Mouse (Mus musculus) gastrocnemius, adult 2 months (tissue): ENCODE measurements at regions not wholly inside any gene's neighbourhood (a gene's known extent, or its start where the extent isn't known, plus 50 kb on each side); places are given as distances from the start of the nearest gene placed in this dataset.

Experiments used
- DNase-seq: peaks from one replicate; pipeline ENCODE4 v3.0.0; 2022
- H3K27ac ChIP-seq: fragments of 200-600 bp; 2 replicates; pipeline ENCODE4 v1.8.1; 2022; ENCODE audit warnings: mild to moderate bottlenecking
- H3K4me3 ChIP-seq: fragments of 200-600 bp; 2 replicates; pipeline ENCODE4 v1.8.1; 2022; ENCODE audit warnings: mild to moderate bottlenecking, moderate library complexity
- CTCF ChIP-seq: fragments of 200-600 bp; IDR thresholded peaks from 2 replicates; pipeline ENCODE4 v1.8.1; 2022; ENCODE audit warnings: antibody characterized with exemption, mild to moderate bottlenecking, moderate library complexity
- intact Hi-C: fragments of 180-260 bp; cut with DNase I; formaldehyde crosslinking; loops from one replicate; pipeline ENCODE4 v1.15.1; 2025

DNA sequence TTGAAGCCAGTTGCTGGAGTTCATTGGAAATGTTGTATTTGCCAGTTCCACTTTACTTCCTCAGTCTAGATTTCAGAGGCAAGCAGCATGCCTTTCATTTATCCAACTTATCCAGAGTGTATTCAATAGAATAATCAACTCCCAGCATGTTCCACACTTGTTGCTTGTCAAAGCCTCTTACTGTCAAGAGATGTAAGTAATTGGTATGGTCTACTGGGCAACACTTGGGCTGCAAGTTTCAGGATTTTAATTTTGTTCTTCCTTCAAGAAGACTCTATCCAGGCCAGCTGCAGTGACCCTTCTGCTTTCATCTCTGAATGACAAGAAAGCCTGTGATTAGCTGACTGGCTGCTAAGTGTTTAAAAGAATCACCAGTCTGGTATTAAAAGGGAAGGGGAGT is 3131.6 kb upstream of the Lrrc6 start:
- DNase-seq, result no peak
- no peak overlapping the region for H3K27ac ChIP-seq
- no peak for TF ChIP-seq CTCF
- intact Hi-C loops, result no loop called here
- H3K4me3 ChIP-seq, result no peak overlapping the region

DNA sequence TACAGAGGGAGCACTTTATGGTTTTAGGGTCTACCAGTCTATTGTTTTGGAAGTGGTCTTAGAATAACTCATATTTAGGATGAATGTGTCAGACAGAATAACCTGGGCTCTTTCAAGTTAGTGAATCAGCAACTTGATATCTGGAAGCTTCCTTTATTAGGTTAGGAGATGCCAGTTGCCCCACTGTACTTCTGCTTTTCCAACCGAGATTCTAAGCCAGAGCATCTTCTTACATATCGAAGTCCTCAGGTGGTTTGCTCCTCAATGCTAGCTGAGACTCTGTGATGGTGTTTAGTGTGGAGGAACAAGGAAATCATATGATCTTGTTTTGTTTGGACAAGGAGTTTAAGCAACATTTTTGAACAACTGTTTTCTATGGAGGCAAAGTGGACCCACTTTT is 3117.3 kb upstream of the Lrrc6 start:
- Histone ChIP-seq H3K27ac (no peak overlapping the region), H3K4me3 (no peak overlapping the region)
- intact Hi-C loops, result no loop called here
- DNase-seq, result no peak
- TF ChIP-seq CTCF, result no peak

DNA sequence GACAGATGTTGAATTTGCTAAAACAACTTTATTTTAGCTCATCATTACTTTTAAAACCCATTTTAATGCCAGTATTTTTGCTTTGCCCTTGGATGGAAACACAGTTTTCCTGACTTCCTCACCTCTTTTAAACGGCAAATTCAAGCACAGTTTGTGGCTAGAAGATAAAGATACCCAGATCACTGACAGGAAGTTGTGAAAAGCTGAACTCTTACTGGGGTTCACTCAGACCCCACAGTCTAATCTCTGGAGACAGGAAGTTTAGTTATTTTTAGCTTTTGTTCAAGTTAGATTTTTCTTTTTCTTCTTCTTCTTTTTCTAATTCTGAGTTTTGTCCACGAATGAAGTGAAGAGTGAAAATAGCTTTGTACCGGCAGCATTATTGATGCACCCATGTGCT is 3113.3 kb upstream of the Lrrc6 start:
- H3K27ac ChIP-seq, result no peak overlapping the region
- TF ChIP-seq CTCF, result no peak
- DNase-seq, result no peak
- intact Hi-C loops, result no loop called here
- H3K4me3 ChIP-seq, result no peak overlapping the region

DNA sequence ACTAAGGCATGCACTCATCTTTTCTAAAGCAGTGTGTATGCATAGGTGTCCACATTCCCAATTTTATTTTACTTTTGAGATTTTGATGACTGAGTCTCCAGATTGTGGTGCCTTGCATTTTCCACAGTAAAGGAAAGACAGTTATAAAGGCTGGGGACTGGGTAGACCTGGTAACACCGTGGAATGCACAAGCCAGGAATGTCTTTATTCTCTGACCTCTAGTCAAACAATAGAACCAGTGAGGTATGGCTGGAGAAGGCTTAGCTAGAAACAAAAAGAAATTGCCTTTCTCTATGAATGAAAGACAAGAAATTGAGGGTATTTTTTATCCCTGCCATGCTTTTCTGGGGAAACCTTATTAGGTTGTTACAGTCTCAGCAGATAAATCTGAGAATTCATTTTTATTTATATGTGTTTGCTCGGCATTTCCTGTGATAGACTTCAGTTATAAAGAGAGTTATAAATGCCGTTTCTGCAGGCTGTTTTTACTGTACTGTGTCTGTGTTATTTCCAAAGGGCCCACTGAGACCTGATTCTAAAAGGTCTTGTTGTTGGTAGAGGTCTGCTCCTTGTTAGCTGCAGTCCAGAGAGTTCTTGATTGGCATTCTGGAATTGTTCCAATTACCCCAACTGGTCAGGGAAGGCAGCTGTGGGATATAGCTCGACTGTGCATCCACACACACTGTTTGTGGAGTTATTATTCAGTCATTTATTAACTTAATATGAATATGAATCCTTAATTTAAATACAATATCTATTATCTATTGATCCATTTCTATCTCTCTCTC is 3090.7 kb upstream of the Lrrc6 start:
- no peak for DNase-seq
- intact Hi-C loops, result no loop called here
- no peak for TF ChIP-seq CTCF
- Histone ChIP-seq H3K27ac (no peak overlapping the region), H3K4me3 (no peak overlapping the region)

DNA sequence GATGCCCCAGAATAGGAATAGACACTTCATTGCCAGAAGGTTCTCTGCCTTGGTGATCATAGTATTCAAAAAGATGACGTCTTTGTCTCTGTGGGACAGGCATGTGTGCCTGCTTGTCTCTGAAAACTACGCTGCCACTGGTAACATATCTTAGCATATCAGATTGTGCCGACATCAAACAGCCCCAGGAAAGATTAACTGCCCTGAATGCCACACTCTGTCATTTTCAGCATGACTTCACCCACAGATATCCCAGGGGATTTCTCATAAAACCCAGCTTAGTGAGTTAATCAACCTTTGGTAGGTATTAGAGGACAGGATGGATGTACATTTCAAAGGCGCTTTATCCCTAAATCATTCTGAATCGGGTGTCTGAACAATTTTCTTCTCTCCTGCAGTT is 3087.4 kb upstream of the Lrrc6 start:
- intact Hi-C loops, result no loop called here
- no peak overlapping the region for H3K27ac ChIP-seq
- no peak for TF ChIP-seq CTCF
- H3K4me3 ChIP-seq, result no peak overlapping the region
- DNase-seq, result no peak

DNA sequence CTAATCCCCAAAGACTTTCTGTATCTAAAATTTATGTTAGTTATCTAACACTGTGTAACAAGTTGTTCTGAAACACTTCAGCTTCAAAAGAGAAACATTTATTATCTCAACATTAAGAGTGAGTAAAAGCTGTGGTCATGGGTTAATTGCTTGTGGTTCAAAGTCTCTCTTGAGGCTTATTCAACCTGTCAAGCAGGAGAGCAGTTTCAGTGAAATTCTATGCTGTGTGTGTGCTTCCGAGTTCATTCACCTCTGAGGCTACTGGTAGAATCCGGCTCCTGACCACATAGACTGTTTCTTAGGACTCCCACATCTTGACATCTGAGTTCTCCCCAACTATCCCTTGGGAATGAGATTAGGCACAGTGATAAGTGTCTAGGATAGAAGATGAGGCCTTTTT is 3076.0 kb upstream of the Lrrc6 start:
- DNase-seq, result no peak
- Histone ChIP-seq H3K27ac (no peak overlapping the region), H3K4me3 (no peak overlapping the region)
- no peak for TF ChIP-seq CTCF
- intact Hi-C loops, result no loop called here

DNA sequence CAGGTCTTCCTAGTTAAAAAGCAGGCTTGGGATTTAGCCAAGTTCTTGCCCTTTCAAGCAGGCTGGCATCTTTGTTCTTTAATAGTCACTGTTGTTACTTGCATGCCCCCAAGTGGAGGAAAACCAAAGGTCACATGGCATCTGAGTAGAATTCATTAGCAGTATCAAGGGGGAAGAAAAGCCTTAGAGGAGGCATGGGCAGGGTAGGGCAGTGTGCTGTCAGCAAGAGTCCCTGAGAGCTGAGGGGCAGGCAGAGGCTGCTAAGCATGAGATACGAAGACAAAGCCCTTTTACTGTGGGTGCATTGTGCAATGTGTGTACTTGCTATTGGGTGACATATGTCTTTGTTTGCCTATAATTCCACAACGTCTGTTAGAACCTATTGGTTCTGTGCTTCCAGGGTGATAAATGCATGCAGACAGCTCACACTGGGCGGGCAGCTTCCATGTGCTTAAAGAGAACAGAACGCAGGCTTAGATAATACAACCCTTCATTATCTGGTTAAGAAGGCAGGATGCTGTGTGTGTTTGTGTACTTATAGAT is 3075.0 kb upstream of the Lrrc6 start:
- Histone ChIP-seq H3K4me3 (no peak overlapping the region), H3K27ac (no peak overlapping the region)
- peak; percentile 15; the same call in 1 of the 2 replicates for TF ChIP-seq CTCF
- no peak for DNase-seq
- intact Hi-C loops, result no loop called here

DNA sequence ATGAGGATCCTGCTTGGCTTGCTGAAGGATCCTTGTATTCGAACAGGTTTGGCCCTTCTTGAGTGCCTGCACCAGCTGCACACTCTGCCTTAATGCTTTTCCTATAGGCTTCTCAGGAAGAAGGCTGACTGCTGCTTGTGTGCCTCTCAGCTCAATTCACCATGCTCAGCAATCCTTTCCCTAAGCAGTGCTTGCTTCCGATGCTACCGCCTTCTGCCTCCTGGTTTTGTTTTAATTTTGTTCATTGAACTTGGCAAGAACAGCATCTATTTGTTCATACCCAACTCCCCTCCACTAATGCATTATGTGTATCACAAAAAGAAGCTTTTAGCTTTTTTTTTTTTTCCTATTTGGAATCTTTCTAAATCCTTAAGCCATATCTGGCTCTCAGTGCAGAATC is 3053.5 kb upstream of the Lrrc6 start:
- no peak for TF ChIP-seq CTCF

DNA sequence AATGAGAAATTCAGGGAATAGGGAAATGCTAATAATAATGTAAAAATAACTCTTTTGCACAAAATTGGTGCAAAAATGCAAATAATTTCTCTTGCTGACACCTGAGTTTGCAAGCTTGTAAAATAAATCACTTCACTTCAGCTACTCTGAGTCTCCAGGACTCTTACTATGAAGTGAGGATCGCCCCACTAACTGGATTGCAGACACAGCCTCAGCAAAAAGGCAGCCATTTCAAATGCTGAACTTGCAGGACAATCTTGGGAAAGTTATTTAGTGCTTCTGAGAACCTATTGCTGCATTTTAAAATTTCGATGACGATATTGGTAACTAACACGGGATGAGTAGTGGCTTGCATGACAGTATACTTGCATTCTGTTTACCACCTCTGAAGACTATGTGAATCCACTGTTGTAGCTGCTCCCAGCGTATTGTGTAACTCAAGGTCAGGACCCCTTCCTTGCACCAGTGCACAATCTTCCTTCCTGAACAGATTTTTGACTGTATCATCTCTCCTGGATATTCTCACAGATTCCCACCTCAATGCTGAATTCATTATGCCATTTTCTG is 3051.4 kb upstream of the Lrrc6 start:
- DNase-seq, result no peak
- H3K4me3 ChIP-seq, result no peak overlapping the region
- H3K27ac ChIP-seq, result no peak overlapping the region
- intact Hi-C loops, result no loop called here
- no peak for TF ChIP-seq CTCF

More for the DNA sequence above, 3053.5 kb upstream of the Lrrc6 start:
- no peak for DNase-seq
- Histone ChIP-seq H3K4me3 (no peak overlapping the region), H3K27ac (no peak overlapping the region)
- intact Hi-C loops, result no loop called here

DNA sequence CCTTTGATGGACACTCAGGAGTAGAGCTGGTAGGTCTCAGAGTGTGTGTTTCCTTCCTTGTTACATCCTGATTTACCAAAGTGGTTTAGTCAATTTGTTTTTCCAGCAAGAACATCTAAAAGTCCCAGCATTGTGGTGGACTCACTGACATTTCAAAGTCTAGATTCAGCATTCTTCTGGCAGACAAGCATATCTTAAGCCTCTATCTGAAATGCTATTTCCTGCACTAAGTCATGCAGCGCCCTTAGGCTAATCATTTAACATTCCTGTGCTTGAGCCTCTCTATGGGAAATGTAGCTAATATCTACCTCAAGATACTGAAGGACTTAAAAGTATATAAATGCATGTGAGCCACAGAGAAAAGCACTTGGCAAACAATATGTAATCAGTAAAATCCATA is 3050.3 kb upstream of the Lrrc6 start:
- no peak overlapping the region for H3K4me3 ChIP-seq

DNA sequence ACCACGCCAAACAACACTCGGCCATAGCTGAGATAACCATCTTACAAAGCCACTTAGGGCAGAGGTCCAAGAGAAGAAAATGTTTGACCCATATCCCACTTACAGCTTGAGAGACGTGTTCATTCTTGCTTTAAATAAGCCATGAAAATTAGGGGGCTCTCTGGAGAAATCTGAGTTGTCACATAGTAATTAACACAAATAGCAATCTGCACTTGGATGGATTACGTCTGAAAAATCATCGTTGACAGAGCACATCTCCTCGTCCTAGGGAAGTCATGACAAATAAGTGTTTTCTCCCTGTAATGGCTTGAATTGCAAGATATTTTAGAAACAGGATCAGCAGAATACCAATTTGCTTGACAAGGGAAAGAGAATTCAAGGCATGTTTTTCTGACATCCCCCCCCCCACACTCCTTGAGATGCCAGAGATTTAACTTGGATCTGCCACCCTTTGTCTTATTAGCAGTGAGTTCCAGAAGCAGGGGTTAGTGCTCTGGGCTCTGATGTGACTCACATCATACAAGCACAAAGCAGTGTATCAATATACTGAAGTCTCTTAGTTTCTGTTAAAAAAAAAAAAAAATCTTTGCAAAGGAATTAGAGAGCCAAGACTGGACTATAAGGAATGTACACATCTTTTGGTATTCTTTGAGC is 3025.9 kb upstream of the Lrrc6 start:
- no peak for TF ChIP-seq CTCF
- H3K27ac ChIP-seq, result no peak overlapping the region
- no peak for DNase-seq
- intact Hi-C loops, result no loop called here
- H3K4me3 ChIP-seq, result no peak overlapping the region

More for the DNA sequence above, 3050.3 kb upstream of the Lrrc6 start:
- intact Hi-C loops, result no loop called here
- no peak for DNase-seq
- no peak for TF ChIP-seq CTCF
- no peak overlapping the region for H3K27ac ChIP-seq

DNA sequence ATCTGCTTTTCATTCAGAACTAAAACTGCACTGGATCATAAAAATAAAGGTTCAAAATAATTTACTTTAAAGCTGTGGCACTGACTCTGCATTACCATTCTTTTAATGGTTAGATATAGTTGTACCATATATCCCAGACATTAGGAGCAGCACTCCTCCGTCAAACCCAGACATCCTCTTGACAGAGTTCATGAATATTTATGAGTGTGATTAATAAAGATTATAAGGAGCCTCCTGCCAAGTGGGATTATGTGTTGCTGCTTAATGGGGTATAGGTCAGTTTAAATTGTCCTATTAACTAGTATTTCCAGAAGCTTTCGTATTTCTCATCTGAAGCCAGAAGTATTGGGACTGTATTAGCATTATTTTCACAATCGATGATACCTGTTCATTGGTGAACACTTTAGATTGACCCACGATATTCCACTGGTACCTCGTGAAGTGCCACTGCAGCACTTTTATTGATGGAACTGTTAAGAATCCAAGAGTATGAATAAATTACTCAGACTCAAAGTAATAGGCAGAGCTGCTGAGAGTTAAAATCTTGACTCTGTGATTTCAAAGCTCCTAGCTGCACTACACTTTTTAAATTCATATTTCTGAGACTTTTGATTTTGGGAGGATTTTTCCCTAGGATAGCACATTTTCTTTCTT is 2983.8 kb upstream of the Lrrc6 start:
- H3K4me3 ChIP-seq, result no peak overlapping the region
- intact Hi-C loops, result no loop called here
- TF ChIP-seq CTCF, result no peak
- no peak overlapping the region for H3K27ac ChIP-seq
- DNase-seq, result no peak

DNA sequence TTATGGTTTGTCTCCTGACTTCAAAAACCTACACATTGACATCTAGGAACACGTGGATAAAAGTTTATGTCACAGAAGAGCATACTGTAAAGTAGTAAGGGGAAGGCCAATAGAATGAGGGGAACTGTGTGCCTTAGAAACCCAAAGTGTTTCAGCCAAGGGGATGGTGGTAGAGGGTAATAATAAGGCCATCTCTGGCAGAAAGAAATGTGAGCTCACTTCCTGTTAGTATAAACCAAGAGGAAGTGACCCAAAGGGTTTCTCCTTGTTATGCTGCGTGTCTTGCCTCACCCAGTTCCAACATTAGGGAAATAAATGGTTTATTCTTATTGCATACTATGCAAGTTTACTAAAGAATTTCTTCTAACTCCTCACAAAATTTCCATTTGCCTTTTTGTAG is 2982.4 kb upstream of the Lrrc6 start:
- no peak overlapping the region for H3K4me3 ChIP-seq
- intact Hi-C loops, result no loop called here

More for the DNA sequence above, 2982.4 kb upstream of the Lrrc6 start:
- TF ChIP-seq CTCF, result no peak
- no peak for DNase-seq
- H3K27ac ChIP-seq, result no peak overlapping the region
